Mouse (Mus musculus): ENCODE data around the gene Slc5a4a.

Gene Slc5a4a

DNA sequence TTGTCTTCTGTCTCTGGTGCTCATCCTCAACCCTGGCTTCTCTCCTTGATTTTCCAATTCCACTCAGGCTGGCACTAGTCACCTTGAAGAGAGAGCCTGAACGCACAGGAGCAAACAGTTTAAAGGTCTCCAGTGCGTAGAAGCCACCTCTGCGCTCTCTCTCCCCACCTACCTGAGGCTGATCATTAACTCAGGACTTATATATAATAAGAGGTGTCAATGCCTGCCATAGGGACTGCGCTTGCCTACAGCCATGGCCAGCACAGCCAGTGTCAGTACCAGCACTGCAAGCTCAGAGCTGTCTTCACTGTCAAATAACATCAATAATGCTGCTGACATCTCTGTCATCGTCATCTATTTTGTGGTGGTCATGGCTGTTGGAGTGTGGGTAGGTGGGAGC lies at the start of gene Slc5a4a:
Gene Slc5a4a, plus strand, starts transcription at position 174 of the 400 bp plus-strand sequence.
- no peak for DNase-seq

DNA sequence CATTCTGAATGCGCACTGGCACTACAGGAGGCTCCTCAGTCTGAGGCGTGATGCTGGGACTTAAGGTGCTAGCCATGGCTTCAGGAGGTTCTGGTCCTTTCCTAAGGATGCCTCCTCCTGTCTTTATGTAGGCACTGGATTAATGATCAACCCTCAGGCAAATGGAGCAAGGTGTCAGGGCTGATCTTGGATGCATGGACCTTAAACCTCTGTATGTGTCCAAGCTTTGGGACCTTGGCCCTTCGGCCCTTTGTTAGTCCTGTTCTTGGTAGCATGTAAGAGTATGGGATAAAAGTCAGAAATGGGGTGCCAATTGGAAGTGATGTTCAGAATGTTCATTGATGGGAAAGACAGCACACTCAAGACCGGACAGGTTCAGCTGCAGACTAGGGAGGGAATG lies 36.4 kb upstream of the Slc5a4a start, which contains the start of gene Slc5a4b:
Gene Slc5a4b, minus strand, starts transcription at position 101 of the 400 bp plus-strand sequence.
- no peak for DNase-seq

DNA sequence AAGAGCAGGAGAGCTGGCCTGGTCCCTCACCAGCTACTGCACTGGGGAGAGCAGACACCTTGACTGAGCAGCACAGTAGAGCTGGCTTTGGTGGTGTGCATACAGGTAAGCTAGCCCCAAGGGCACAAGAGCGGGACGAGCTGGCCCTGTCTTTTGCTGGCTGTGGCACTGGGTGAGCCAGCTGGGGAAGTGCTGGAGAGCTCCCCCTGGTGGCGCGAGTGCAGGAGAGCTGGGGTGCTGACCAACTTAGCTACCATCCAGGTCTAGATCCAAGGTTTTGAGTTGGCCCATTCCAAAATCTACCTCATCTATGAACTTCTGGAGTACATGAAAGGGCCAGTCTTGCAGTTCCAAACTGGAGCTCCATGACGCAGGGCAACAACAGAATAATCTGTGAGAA lies 29.3 kb upstream of the Slc5a4a start:
- peak; percentile 66 for DNase-seq

DNA sequence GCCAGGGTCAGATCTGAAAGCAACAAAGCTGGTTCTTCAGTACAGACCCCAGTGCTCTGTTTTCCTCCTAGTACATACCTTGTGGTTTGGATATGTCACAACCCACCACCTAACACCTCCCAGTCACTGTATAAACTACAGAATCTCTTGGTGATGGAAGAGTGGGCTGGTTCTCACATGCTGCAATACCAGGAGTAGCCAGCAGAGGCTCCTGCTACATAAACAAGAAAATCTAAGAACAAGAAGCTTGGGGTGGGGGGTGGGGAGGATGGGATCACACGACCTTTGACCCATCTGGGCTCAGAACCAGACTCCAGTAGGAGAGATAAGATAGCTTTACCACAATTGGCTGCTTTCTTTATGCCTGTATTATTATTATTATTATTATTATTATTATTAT lies 28.5 kb upstream of the Slc5a4a start:
- peak; percentile 46 for DNase-seq

DNA sequence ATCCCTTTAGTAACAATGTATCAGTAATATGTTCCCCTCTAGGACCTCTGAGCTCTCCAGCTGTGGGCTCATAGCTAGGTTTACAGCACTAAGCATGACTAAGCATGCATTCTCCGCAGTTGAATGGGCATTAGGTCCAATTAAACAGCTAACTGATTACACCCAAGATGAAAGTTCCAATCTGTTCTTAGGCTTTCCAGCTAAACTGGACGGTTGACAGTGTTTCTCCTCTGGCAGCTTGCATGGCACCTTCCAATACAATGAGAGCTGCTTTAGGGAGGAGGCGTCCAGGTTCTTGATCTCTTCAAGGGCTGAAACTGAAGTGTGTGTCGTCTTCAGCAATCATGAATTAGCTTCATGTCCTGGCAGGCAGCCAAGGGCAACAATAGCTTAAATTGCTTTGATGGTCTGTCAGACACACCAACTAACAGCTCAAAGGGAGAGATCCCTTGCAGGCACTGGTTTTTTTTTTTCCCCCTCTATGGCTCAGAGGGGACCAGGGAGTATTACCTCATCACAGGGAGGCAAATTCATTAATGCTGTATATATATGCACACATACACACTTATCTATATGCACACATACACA lies 27.0 kb upstream of the Slc5a4a start:
- no peak for DNase-seq

DNA sequence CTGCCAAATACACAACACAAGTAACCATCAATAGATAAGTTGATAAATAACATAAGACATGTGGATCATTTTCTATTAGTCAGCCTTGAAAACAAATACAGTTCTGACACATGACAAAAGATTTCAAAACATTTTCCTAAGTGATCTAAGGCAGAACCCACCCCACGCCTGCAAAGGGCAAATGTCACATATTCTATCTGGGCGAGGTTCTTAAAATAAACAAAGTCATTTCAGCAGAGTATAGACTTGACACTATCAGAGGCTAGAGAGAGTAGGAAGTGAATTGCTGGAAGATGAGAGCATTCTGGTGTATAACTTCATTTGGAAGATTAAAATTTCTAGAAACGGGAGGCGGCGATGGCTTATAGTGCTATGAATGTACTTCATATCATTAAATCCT lies 25.8 kb upstream of the Slc5a4a start:
- DNase-seq: no peak

DNA sequence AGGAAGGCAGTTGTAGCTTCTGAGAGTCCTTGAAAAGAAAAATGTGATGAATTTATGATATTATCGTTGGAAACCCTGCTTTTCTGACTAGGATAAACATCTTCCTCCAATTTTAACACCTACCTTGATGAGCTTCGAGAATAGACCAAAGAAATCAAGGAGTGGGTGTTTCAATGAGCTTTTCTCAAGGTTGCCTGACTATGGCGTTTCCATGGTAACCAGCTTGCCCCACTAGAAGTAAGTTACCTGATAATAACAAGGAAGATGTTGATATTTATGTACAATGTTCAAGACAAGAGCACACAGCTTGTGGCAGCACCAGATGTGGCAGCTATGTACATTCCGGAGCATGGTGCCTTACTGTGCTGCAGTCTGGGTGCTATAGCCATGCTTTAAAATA lies 14.7 kb upstream of the Slc5a4a start:
- DNase-seq: no peak

DNA sequence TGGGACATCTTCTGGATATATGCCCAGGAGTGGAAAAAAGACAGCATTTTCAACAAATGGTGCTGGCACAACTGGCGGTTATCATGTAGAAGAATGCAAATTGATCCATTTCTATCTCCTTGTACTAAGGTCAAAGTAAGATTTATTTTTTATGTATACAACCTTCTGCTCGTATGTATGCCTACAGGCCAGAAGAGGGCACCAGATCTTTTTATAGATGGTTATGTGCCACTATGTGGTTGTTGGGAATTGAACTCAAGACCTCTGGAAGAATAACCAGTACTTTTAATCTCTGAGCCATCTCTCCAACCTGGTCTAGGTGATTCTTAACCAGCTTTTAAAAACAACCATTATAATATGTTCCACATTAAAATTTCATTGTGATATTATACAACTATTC lies 10.9 kb upstream of the Slc5a4a start:
- DNase-seq: no peak

DNA sequence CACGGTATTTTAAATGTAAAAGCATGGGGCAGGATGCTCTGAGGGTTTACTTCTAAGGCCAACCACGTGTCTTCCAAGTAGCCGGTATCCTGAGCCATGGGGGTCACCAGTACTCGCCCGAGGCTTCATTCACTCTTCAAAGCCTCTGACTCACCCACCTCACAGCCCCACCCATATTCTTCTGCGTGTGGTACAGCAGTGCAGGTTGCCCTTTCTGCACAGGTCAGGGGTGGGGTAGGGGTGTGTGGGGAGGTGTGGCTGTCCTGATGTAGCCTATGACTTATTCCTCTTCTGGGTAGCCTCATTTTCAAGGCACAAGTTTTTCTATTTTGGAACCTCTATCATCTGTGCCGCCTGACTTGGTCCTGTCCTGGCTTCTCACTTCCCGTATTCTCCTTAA lies 405 bp upstream of the Slc5a4a start:
- DNase-seq: no peak

GRCm38 (mm10) chr10:76155911-76156310 lies 8.7 kb downstream of the Slc5a4a start:
- DNase-seq: no peak

GRCm38 (mm10) chr10:76157528-76157927 lies 10.3 kb downstream of the Slc5a4a start:
- DNase-seq: no peak

- no peak for DNase-seq
Observed at GRCm38 (mm10) chr10:76158009-76158408, 10.8 kb downstream of the Slc5a4a start.

- DNase-seq: no peak
Observed at GRCm38 (mm10) chr10:76174899-76175298, 27.6 kb downstream of the Slc5a4a start.

DNA sequence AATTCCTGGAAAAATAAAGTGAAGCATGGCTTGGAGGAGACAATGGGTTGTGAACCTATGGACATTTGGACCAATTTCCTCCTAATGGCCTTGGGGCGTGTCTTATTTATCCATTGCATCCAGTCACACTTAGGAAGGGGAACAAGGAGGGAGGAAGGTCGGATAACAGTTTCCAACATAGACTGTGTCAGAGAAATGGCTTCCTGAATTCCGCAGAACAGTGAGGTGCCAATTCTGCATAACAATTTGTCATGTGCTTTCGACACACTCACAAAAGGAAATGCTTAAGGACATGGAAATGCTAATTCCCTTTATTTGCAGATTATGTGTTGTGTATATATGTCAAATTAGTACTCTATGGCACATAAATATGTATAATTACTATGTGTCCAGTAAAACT lies 38.0 kb downstream of the Slc5a4a start:
- no peak for DNase-seq

GRCm38 (mm10) chr10:76188010-76188409 lies 40.8 kb downstream of the Slc5a4a start:
- DNase-seq: no peak

DNA sequence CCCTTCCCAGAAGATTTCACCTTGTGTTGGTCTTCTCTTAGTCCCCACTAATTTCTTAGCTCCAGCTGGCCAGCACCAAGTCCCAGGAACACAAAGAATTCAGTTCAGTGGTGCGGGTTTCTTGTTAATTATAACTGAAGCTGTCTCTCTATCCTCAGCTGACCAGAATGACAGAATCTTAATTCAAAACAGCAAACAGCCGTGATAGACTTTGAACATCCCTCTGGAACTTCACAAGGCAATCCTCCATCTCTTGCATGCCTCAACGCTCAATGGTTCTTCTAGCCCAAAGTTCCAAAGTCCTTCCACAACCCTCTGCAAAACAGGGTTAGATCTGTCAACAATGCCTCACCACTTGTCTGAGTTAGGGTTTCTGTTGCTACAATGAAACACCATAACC lies 54.2 kb downstream of the Slc5a4a start:
- DNase-seq: no peak

GRCm38 (mm10) chr10:76201978-76202377 lies 54.7 kb downstream of the Slc5a4a start:
- DNase-seq: peak; percentile 56

DNA sequence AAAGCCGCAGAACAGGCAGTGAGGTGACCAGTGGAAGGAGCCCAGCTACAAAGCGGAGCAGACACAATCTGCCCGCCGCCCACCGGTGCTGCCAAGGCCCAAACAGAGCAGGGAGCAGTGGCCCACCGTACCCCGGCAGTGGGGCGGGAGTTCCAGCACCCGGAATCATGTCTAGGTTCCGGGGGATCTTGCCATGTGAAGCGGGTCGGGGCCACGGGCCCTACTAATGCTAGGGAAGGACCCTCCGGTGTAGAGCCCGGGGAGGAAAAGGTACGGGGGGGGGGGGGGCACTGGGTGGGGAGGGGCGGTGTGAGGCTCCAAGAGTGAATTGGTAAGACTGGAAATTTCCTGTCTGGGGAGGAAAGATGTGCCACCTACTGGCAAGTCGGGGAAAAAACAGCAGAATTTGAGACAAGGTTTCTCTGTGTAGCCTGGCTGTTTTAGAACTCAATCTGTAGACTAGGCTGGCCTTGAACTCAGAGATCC lies 56.6 kb downstream of the Slc5a4a start:
- DNase-seq: peak; percentile 16

- no peak for DNase-seq
Observed at GRCm38 (mm10) chr10:76207262-76207796, 60.1 kb downstream of the Slc5a4a start.

DNA sequence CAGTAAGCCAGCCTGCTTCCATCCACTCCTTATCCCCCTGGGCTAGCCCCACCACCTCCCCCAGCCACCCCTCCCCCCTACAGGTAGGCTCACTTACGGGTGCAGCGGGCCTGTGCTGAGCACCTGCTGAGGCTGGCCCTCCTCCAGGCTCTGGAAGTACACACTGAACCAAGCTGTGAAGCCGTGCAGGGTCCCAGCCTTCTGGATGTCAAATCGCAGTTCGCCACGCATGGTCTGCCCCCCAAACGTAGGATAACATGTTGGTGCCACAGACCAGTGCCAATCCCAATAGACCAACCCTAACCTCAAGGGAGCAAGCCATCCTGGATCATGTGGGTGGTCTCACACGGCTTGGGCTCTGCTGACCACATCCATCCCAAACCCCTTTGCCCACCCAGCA lies 62.0 kb downstream of the Slc5a4a start:
- no peak for DNase-seq

DNA sequence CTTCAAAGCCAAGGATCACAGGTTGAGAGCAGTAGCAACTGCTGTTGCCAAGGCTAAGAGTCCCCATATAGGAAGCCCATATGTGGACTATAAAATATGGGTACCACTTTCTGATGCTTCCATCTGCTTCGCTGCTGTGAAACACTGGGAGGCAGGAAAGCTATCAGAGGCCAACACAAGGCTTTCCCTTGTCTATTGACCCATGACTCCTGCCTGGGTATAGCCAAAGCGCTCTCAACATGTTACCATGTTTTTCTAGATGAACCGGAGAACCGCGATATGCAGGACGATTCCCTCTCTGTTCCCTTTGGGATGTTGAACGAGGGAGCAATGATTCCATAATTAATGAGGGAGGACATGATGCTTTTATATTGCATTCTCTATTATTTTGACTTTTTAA lies 63.6 kb downstream of the Slc5a4a start:
- no peak for DNase-seq

DNA sequence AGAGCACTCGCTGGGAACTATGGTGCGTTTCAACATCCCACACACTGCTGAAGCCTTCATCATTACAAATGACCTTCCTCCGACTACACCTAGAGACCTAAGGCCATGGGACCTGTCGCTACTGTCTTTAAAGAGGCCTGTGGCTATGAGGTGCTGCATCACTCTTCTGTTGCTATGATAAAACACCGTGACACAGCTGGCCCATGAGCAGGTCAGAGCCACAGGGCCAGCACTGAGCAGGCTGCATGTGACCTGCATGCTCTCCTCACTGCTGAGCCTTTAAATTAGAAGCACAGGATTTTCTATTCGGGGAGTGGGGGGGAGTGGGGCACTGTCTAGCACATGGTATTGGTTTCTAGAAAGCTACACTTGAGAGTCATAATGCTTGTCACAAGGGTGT lies 64.9 kb downstream of the Slc5a4a start:
- DNase-seq: no peak

GRCm38 (mm10) chr10:76214161-76214560 lies 66.9 kb downstream of the Slc5a4a start:
- no peak for DNase-seq

DNA sequence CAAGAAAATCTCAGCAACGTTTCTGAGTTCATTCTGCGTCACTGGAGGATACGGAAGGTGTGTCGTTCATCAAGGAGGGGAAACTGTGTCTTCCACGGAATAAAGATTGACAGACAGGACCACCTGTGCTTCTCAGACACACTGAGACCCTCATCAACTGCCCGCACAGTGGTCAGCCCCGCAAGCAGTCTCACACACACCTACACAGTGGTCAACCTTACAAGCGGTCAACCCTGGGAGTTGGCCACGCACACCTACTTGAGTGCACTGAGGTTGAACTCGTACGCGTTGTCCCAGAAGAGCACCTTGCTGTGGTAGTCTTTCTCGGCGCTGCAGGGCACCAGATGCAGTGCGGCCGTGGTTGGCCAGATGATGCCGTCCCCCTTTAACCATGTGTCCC lies 69.8 kb downstream of the Slc5a4a start:
- no peak for DNase-seq

DNA sequence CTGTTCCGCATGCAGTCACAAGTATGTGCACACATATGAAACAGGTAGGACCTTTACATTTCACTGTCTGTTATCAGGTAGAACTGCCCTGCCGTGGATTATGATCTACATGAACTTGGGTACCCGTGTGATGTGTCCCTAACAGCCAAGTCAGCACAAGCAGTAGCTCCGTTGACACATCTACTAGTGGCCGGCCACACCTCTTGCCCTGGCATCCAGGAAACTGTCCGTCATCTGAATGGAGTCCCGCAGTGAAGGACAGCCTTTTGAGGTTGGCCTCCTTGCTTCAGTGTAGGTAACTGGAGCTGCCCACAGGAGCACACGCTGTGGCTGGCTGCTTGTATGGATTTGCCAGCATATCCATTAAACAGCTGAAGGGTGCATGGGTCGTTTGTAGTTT lies 71.0 kb downstream of the Slc5a4a start:
- DNase-seq: no peak
